Mouse (Mus musculus) heart, embryonic 14.5 days (tissue): Measurements from ENCODE around the gene Uhrf1bp1. TPM values are rescaled to one million over a fixed set of nuclear protein-coding genes. Genes with fewer than 3 reads are reported as not detected.
A peak's percentile ranks its signal among the peaks of the same experiment; 100 is the strongest.

Source experiments
- ATAC-seq: fragments of 200-750 bp; cut with Nextera tagmentation; 2 replicates; pipeline ENCODE4 v1.8.0; 2017; ENCODE audit warnings: low read depth, moderate TSS enrichment; ENCODE audit not compliant: insufficient number of reproducible peaks, insufficient read depth, low FRiP score
- H3K27ac ChIP-seq, 2 experiments: fragments of 200-500 bp in 1 of 2; fragments of 300-500 bp in 1 of 2; sonication (generic) in 1 of 2; replicated peaks in 1 of 2; 2 replicates each; pipeline ENCODE4 v1.5.1; 2012 to 2014; ENCODE audit warnings: low read depth in 2 of 2, low read length in 2 of 2, control low read depth in 1 of 2, mild to moderate bottlenecking in 1 of 2, mixed read lengths in 1 of 2; ENCODE audit not compliant: control insufficient read depth in 1 of 2, insufficient read depth in 1 of 2
- H3K27me3 ChIP-seq: fragments of 300-500 bp; sonication (generic); 2 replicates; pipeline ENCODE4 v1.6.1; 2014; ENCODE audit warnings: mild to moderate bottlenecking, low read length, control low read depth; ENCODE audit not compliant: control insufficient read depth, insufficient read depth
- H3K36me3 ChIP-seq: fragments of 300-500 bp; sonication (generic); 2 replicates; pipeline ENCODE4 v1.6.1; 2014; ENCODE audit warnings: mild to moderate bottlenecking, control low read depth, low read length, mixed read lengths; ENCODE audit not compliant: control insufficient read depth, insufficient read depth
- H3K4me1 ChIP-seq, 2 experiments: fragments of 200-500 bp in 1 of 2; fragments of 300-500 bp in 1 of 2; sonication (generic) in 1 of 2; 2 replicates each; pipeline ENCODE4 v1.6.1; 2012 to 2014; ENCODE audit warnings: low read length in 2 of 2, control low read depth in 1 of 2, mixed read lengths in 1 of 2; ENCODE audit not compliant: control insufficient read depth in 2 of 2, insufficient read depth in 2 of 2
- H3K4me2 ChIP-seq: fragments of 300-500 bp; sonication (generic); 2 replicates; pipeline ENCODE4 v1.6.1; 2014; ENCODE audit warnings: mild to moderate bottlenecking, low read length
- H3K4me3 ChIP-seq, 2 experiments: fragments of 200-500 bp in 1 of 2; fragments of 300-500 bp in 1 of 2; sonication (generic) in 1 of 2; 2 replicates each; pipeline ENCODE4 v1.5.1; 2012 to 2014; ENCODE audit warnings: low read length in 2 of 2, mild to moderate bottlenecking in 2 of 2, control low read depth in 1 of 2, low read depth in 1 of 2, moderate library complexity in 1 of 2; ENCODE audit not compliant: control insufficient read depth in 1 of 2, insufficient read depth in 1 of 2
- H3K9ac ChIP-seq: fragments of 300-500 bp; sonication (generic); 2 replicates; pipeline ENCODE4 v1.6.1; 2014; ENCODE audit warnings: mild to moderate bottlenecking, low read length
- H3K9me3 ChIP-seq: fragments of 300-500 bp; sonication (generic); 2 replicates; pipeline ENCODE4 v1.6.1; 2016; ENCODE audit warnings: low read length, control low read depth; ENCODE audit not compliant: control insufficient read depth
- WGBS: fragments of 180-500 bp; shearing (Covaris S2); extraction: QIAGEN DNeasy Blood & Tissue Kit; methylation state at CpG from one replicate; pipeline ENCODE4 v1.1.7; 2014; 5-methylcytosine and 5-hydroxymethylcytosine counted together
- polyA plus RNA-seq: library from polyadenylated mRNA; unstranded; fragments of >200 nt; fragmentation: Nextera tagmentation; extraction: Ambion mirVana; gene quantifications from 2 replicates; pipeline ENCODE4 v1.2.1, GENCODE M21; 2014

Gene Uhrf1bp1
- polyA plus RNA-seq, 1 experiment from 2014 or later, result 3.2 TPM

- WGBS, result 77% methylated on average over 3 of the region's 3 CpGs
- ATAC-seq, result no peak
- no peaks in the 10 kb centered on the region for H3K9me3 ChIP-seq
Measured at GRCm38 (mm10) chr17:27873583-27873982, 17.3 kb downstream of the Uhrf1bp1 start.

GRCm38 (mm10) chr17:27874510-27874909 is 18.3 kb downstream of the Uhrf1bp1 start:
- Histone ChIP-seq H3K4me2 (no peak overlapping the region), H3K27ac (no peak overlapping the region), H3K4me1 (peaks cover 4 to 15% of the 10 kb centered on the region in 2 experiments; a peak in 3 of 4 replicates), H3K4me3 (no peak overlapping the region), H3K36me3 (peaks cover 15% of the 10 kb centered on the region), H3K9me3 (no peaks in the 10 kb centered on the region), H3K27me3 (no peaks in the 10 kb centered on the region), H3K9ac (no peak overlapping the region)
- no peak for ATAC-seq
- WGBS, result 48% methylated on average over 5 of the region's 5 CpGs

More at GRCm38 (mm10) chr17:27873583-27873982, 17.3 kb downstream of the Uhrf1bp1 start:
- H3K9ac ChIP-seq, result no peak overlapping the region
- no peaks in the 10 kb centered on the region for H3K27me3 ChIP-seq
- peaks cover 4 to 15% of the 10 kb centered on the region in 2 experiments; a peak in 3 of 4 replicates for H3K4me1 ChIP-seq
- no peak overlapping the region for H3K27ac ChIP-seq
- H3K4me2 ChIP-seq, result no peak overlapping the region
- no peak overlapping the region for H3K4me3 ChIP-seq
- peaks cover 7% of the 10 kb centered on the region; the same call in 1 of the 2 replicates for H3K36me3 ChIP-seq

- Histone ChIP-seq H3K36me3 (peaks cover 73% of the 10 kb centered on the region), H3K27ac (no peak overlapping the region), H3K4me1 (0 out of 4 replicates have a peak, but pooled peaks cover 0 to under 1% of the 10 kb centered on the region in 2 experiments), H3K4me3 (no peak overlapping the region), H3K4me2 (no peak overlapping the region), H3K27me3 (no peaks in the 10 kb centered on the region), H3K9me3 (no peaks in the 10 kb centered on the region), H3K9ac (no peak overlapping the region)
- no peak for ATAC-seq
- 64% methylated on average over 11 of the region's 11 CpGs for WGBS
Measured at GRCm38 (mm10) chr17:27881518-27881917, 25.3 kb downstream of the Uhrf1bp1 start.

- ATAC-seq, result no peak
- Histone ChIP-seq H3K4me3 (no peak overlapping the region), H3K9ac (no peak overlapping the region), H3K36me3 (peaks cover 85% of the 10 kb centered on the region), H3K4me2 (no peak overlapping the region), H3K27me3 (no peaks in the 10 kb centered on the region), H3K27ac (no peak overlapping the region), H3K4me1 (peaks cover 0 to 5% of the 10 kb centered on the region in 2 experiments; a peak in 1 of 4 replicates), H3K9me3 (no peaks in the 10 kb centered on the region)
- 90% methylated on average over 8 of the region's 8 CpGs for WGBS
Measured at GRCm38 (mm10) chr17:27883129-27883528, 26.9 kb downstream of the Uhrf1bp1 start.

- H3K27me3 ChIP-seq, result no peaks in the 10 kb centered on the region
- no peak overlapping the region for H3K4me3 ChIP-seq
- H3K9me3 ChIP-seq, result no peaks in the 10 kb centered on the region
- H3K36me3 ChIP-seq, result peaks cover 81% of the 10 kb centered on the region
- H3K4me2 ChIP-seq, result no peak overlapping the region
- H3K4me1 ChIP-seq, result peaks cover 0 to 5% of the 10 kb centered on the region in 2 experiments; a peak in 1 of 4 replicates
- WGBS, result 88% methylated on average over 6 of the region's 6 CpGs
- ATAC-seq, result no peak
- H3K27ac ChIP-seq, result no peak overlapping the region
- H3K9ac ChIP-seq, result no peak overlapping the region
Measured at GRCm38 (mm10) chr17:27883994-27884393, 27.8 kb downstream of the Uhrf1bp1 start.

GRCm38 (mm10) chr17:27886499-27887210 is 30.4 kb downstream of the Uhrf1bp1 start:
- H3K36me3 ChIP-seq, result peaks cover 83% of the 10 kb centered on the region
- 63% methylated on average over 19 of the region's 19 CpGs for WGBS
- peaks cover 0 to 8% of the 10 kb centered on the region in 2 experiments; a peak in 2 of 4 replicates for H3K4me1 ChIP-seq
- H3K4me3 ChIP-seq, result no peak overlapping the region
- H3K9ac ChIP-seq, result no peak overlapping the region
- 0 out of 4 replicates have a peak overlapping the region, but pooled peaks of 1 of the 2 experiments have one; percentile 6 for H3K27ac ChIP-seq
- H3K27me3 ChIP-seq, result no peaks in the 10 kb centered on the region
- no peak for ATAC-seq
- no peaks in the 10 kb centered on the region for H3K9me3 ChIP-seq
- no peak overlapping the region for H3K4me2 ChIP-seq

GRCm38 (mm10) chr17:27907512-27908205 is 51.4 kb downstream of the Uhrf1bp1 start:
- H3K9ac ChIP-seq, result peak overlapping the region; percentile 91
- no peaks in the 10 kb centered on the region for H3K27me3 ChIP-seq
- peaks cover 25% of the 10 kb centered on the region for H3K36me3 ChIP-seq
- H3K4me2 ChIP-seq, result peak overlapping the region; percentile 85
- peaks cover 2 to 26% of the 10 kb centered on the region in 2 experiments for H3K4me1 ChIP-seq
- under 1% methylated on average over 45 of the region's 45 CpGs for WGBS
- peak; percentile 52; the same call in 1 of the 2 replicates for ATAC-seq
- no peaks in the 10 kb centered on the region for H3K9me3 ChIP-seq
- peak overlapping the region; percentile 71 to 100 for H3K4me3 ChIP-seq
- peak overlapping the region; percentile 77 to 86 for H3K27ac ChIP-seq
